Mouse (Mus musculus) ES-E14 (cell line): Measurements from ENCODE around the gene Gm10974.

Experiments used
- CHD2 ChIP-seq: IDR thresholded peaks from 2 replicates; pipeline ENCODE4 v1.6.1; 2014; ENCODE audit warnings: mild to moderate bottlenecking, low read depth, low read length, inconsistent platforms
- ZC3H11A ChIP-seq: IDR thresholded peaks from 2 replicates; pipeline ENCODE4 v1.6.1; 2012; ENCODE audit warnings: low read depth, mild to moderate bottlenecking, inconsistent platforms, low read length, borderline replicate concordance
- ZNF384 ChIP-seq: IDR thresholded peaks from 2 replicates; pipeline ENCODE4 v1.6.1; 2012; ENCODE audit warnings: low read depth, low read length, inconsistent platforms

DNA sequence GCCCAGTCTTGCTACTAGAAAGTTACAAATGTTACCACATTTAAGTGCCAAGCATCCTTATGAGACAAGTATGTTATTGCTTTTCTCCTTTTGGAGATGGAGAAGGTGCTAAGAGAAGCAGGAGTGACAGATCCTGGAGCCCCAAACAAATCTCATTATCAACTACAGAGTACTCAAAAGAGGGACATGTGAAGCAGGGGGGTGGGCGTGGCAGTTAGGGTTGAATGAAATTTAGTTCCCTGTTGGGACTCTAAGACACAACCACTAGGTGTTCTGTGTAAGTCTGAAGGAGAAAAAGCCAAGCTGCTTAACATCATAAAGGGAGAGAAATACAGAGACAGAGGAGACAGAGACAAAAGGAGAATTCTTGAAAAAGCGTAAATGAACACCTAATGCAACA is 38.2 kb upstream of the Gm10974 start:
- TF ChIP-seq ZNF384 (no peak), ZC3H11A (no peak), CHD2 (no peak)
